ENCODE assay signal across 8 mouse cellular contexts in the genomic region with DNA sequence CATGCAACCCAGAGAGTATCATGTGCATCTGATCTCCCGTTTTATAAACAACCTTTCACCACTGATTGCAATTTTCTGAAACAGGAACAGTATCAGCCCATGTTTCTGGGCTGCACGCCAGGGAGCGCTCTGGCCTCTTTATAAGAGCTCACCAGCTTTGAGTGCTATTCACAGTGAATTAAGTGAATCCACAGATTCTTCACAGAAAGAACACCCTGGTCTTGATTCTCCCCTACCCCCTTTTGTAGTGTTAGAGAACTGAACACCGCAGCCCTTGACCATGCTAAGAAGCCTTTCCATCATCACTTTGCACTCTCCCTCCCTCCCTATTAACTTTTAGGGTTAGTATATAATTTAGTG. TPM values are rescaled to one million over a fixed set of nuclear protein-coding genes. Genes with fewer than 3 reads are reported as not detected.
DNase-seq lines count a peak whose midpoint lies in the region; ATAC-seq and TF ChIP-seq lines count a peak whose summit lies in the region.

No protein-coding gene starts in this region.

- peak; percentile 41 for TF ChIP-seq CTCF in lung, embryonic 14.5 days (IDR thresholded peaks at IDR 0.05; ENCODE audit: low read depth)

- no peak overlapping the region for H3K9ac ChIP-seq in neural tube, embryonic 11.5 days (ENCODE audit: low read length)
- H3K9ac ChIP-seq in embryonic facial prominence, embryonic 15.5 days = no peak overlapping the region
- no peak overlapping the region for H3K9ac ChIP-seq in lung, embryonic 14.5 days

- H3K27ac ChIP-seq in neural tube, embryonic 11.5 days (ENCODE audit: low read depth, low read length) = no peak overlapping the region
- peak overlapping the region; percentile 79; the same call in 1 of the 2 replicates for H3K27ac ChIP-seq in embryonic facial prominence, embryonic 15.5 days (replicated peaks)
- no peak overlapping the region for H3K27ac ChIP-seq in lung, embryonic 14.5 days (ENCODE audit: low read depth)

- H3K4me2 ChIP-seq in neural tube, embryonic 11.5 days (ENCODE audit: low read depth) = no peak overlapping the region; the same call in 1 of the 2 replicates
- H3K4me2 ChIP-seq in embryonic facial prominence, embryonic 15.5 days (replicated peaks) = peak overlapping the region; percentile 49
- H3K4me2 ChIP-seq in lung, embryonic 14.5 days = peak overlapping the region; percentile 77

- H3K4me1 ChIP-seq in neural tube, embryonic 11.5 days (ENCODE audit: control insufficient read depth, insufficient read depth, low read length) = no peaks in the 10 kb centered on the region
- H3K4me1 ChIP-seq in embryonic facial prominence, embryonic 15.5 days = peaks cover 8% of the 10 kb centered on the region
- H3K4me1 ChIP-seq in lung, embryonic 14.5 days (ENCODE audit: insufficient read depth) = no peaks in the 10 kb centered on the region

- WGBS in neural tube, embryonic 11.5 days = 52% methylated on average over 4 of the region's 4 CpGs
- 20% methylated on average over 4 of the region's 4 CpGs for WGBS in embryonic facial prominence, embryonic 15.5 days
- 30% methylated on average over 4 of the region's 4 CpGs for WGBS in lung, embryonic 14.5 days

- H3K36me3 ChIP-seq in neural tube, embryonic 11.5 days (ENCODE audit: control insufficient read depth, insufficient read depth, low read length) = no peaks in the 10 kb centered on the region
- H3K36me3 ChIP-seq in embryonic facial prominence, embryonic 15.5 days = no peaks in the 10 kb centered on the region
- no peaks in the 10 kb centered on the region for H3K36me3 ChIP-seq in lung, embryonic 14.5 days (ENCODE audit: insufficient read depth)

- peak; percentile 12 for DNase-seq in neural tube, embryonic 11.5 days (ENCODE audit: low spot score)
- no peak for DNase-seq in neural tube, embryonic 10.5 days (ENCODE audit: extremely low spot score, low spot score)
- DNase-seq in heart, postnatal 4 days = peak; percentile 62
- peak; percentile 81 for DNase-seq in layer of hippocampus, adult 11-12 months (ENCODE audit: low spot score)
- peak; percentile 88 for DNase-seq in lung, embryonic 14.5 days
- peak; percentile 70 for DNase-seq in right cerebral cortex, adult 18-20 months

- ATAC-seq in neural tube, embryonic 11.5 days (ENCODE audit: insufficient read depth, low FRiP score, low TSS enrichment) = peak; percentile 17; the same call in 1 of the 2 replicates
- ATAC-seq in embryonic facial prominence, embryonic 15.5 days (ENCODE audit: insufficient number of reproducible peaks, low FRiP score, low TSS enrichment, low read depth) = no peak
- peak; percentile 88 for ATAC-seq in lung, embryonic 14.5 days (ENCODE audit: insufficient read depth)
- no peak for ATAC-seq in erythroid progenitor cell, adult 5-6 weeks (replicated peaks; ENCODE audit: low FRiP score, poor library complexity, severe bottlenecking)

- H3K27me3 ChIP-seq in neural tube, embryonic 11.5 days (ENCODE audit: control insufficient read depth, insufficient read depth, low read length) = no peaks in the 10 kb centered on the region
- no peaks in the 10 kb centered on the region for H3K27me3 ChIP-seq in embryonic facial prominence, embryonic 15.5 days
- no peaks in the 10 kb centered on the region for H3K27me3 ChIP-seq in lung, embryonic 14.5 days (ENCODE audit: insufficient read depth, low read length)

- H3K4me3 ChIP-seq in neural tube, embryonic 11.5 days (ENCODE audit: low read depth, low read length) = no peak overlapping the region
- peak overlapping the region; percentile 45 for H3K4me3 ChIP-seq in embryonic facial prominence, embryonic 15.5 days (replicated peaks)
- peak overlapping the region; percentile 41 for H3K4me3 ChIP-seq in lung, embryonic 14.5 days (ENCODE audit: low read depth, low read length)

- no peaks in the 10 kb centered on the region for H3K9me3 ChIP-seq in neural tube, embryonic 11.5 days (ENCODE audit: control insufficient read depth, low read length)
- H3K9me3 ChIP-seq in embryonic facial prominence, embryonic 15.5 days (replicated peaks) = no peaks in the 10 kb centered on the region
- H3K9me3 ChIP-seq in lung, embryonic 14.5 days (ENCODE audit: low read depth, low read length) = no peaks in the 10 kb centered on the region

RNA-seq across cellular contexts. Expression of a gene that starts 0.4 kb away (rescaled TPM):
- 0.95 and 1.2 TPM in 2 replicates for polyA plus RNA-seq in neural tube, embryonic 11.5 days (2014; fragmentation: Nextera tagmentation; extraction: Ambion mirVana)
- polyA plus RNA-seq in embryonic facial prominence, embryonic 15.5 days (2015; fragmentation: Nextera tagmentation; extraction: Ambion mirVana) = 2.8 and 3.2 TPM in 2 replicates
- total RNA-seq in heart, postnatal 4 days (2021) = under 1 TPM; 0.34 to 0.38 TPM
- 2.5 and 3.0 TPM in 2 replicates for polyA plus RNA-seq in lung, embryonic 14.5 days (2014; fragmentation: Nextera tagmentation; extraction: Ambion mirVana)
- 1.7 TPM in 1 of 2 replicates, not detected in the other for total RNA-seq in erythroid progenitor cell, adult 5-6 weeks (2015; ENCODE audit: low replicate concordance)
- total RNA-seq in erythroid progenitor cell, adult 5-6 weeks (2017; ENCODE audit: low replicate concordance) = 0.39 TPM in 1 of 2 replicates, not detected in the other

RNA-seq across cellular contexts. Expression of a gene that starts 38.3 kb away (rescaled TPM):
- polyA plus RNA-seq in neural tube, embryonic 11.5 days (2014; fragmentation: Nextera tagmentation; extraction: Ambion mirVana) = 4.9 and 5.3 TPM in 2 replicates
- 8.1 and 8.6 TPM in 2 replicates for polyA plus RNA-seq in embryonic facial prominence, embryonic 15.5 days (2015; fragmentation: Nextera tagmentation; extraction: Ambion mirVana)
- total RNA-seq in heart, postnatal 4 days (2021) = 1 to 10 TPM; 2.7 to 2.9 TPM
- 5.8 and 6.5 TPM in 2 replicates for polyA plus RNA-seq in lung, embryonic 14.5 days (2014; fragmentation: Nextera tagmentation; extraction: Ambion mirVana)
- total RNA-seq in erythroid progenitor cell, adult 5-6 weeks (2015; ENCODE audit: low replicate concordance) = not detected in 2 replicates
- 0.08 TPM in 1 of 2 replicates, not detected in the other for total RNA-seq in erythroid progenitor cell, adult 5-6 weeks (2017; ENCODE audit: low replicate concordance)

Comparison
In these comparisons a context has a peak if more than half of its experiments do, and no peak if none do; other contexts are left out.
1. ATAC-seq: peak in neural tube, embryonic 11.5 days (single experiment) and lung, embryonic 14.5 days (single experiment); none in embryonic facial prominence, embryonic 15.5 days (single experiment) and erythroid progenitor cell, adult 5-6 weeks (single experiment).